Mouse (Mus musculus) bone marrow macrophage, adult 2 months (primary cell): ENCODE results near the gene Slc39a3.

Experiments
- CTCF ChIP-seq: IDR thresholded peaks from 2 replicates; pipeline ENCODE4 v1.5.1; 2012; ENCODE audit warnings: low read depth, mild to moderate bottlenecking, low read length, moderate library complexity
- POLR2A ChIP-seq: IDR thresholded peaks from 2 replicates; pipeline ENCODE4 v1.6.1; 2012; ENCODE audit warnings: mild to moderate bottlenecking, low read depth, low read length, borderline replicate concordance

GRCm38 (mm10) chr10:81075734-81076133 lies 38.5 kb upstream of the Slc39a3 start:
- TF ChIP-seq CTCF (no peak), POLR2A (no peak)
